Mouse (Mus musculus) liver, embryonic 12.5 days (tissue): ENCODE measurements at regions not wholly inside any gene's neighbourhood (a gene's known extent, or its start where the extent isn't known, plus 50 kb on each side); places are given as distances from the start of the nearest gene placed in this dataset.

Source experiments
- ATAC-seq: fragments of 200-750 bp; cut with Nextera tagmentation; 2 replicates; pipeline ENCODE4 v1.8.0; 2017; ENCODE audit warnings: moderate number of reproducible peaks, mild to moderate bottlenecking, moderate library complexity
- H3K27ac ChIP-seq: fragments of 300-500 bp; sonication (generic); 2 replicates; pipeline ENCODE4 v1.5.1; 2016; ENCODE audit warnings: mild to moderate bottlenecking
- H3K27me3 ChIP-seq: fragments of 300-500 bp; sonication (generic); replicated peaks from 2 replicates; pipeline ENCODE4 v1.6.1; 2016; ENCODE audit warnings: mild to moderate bottlenecking, moderate library complexity
- H3K36me3 ChIP-seq: fragments of 300-500 bp; sonication (generic); 2 replicates; pipeline ENCODE4 v1.6.1; 2016; ENCODE audit warnings: mild to moderate bottlenecking, moderate library complexity
- H3K4me1 ChIP-seq: fragments of 300-500 bp; sonication (generic); 2 replicates; pipeline ENCODE4 v1.6.1; 2016
- H3K4me2 ChIP-seq: fragments of 300-500 bp; sonication (generic); 2 replicates; pipeline ENCODE4 v1.6.1; 2016; ENCODE audit warnings: mild to moderate bottlenecking, moderate library complexity
- H3K4me3 ChIP-seq: fragments of 300-500 bp; sonication (generic); 2 replicates; pipeline ENCODE4 v1.5.1; 2016; ENCODE audit warnings: mild to moderate bottlenecking, moderate library complexity
- H3K9ac ChIP-seq: fragments of 300-500 bp; sonication (generic); 2 replicates; pipeline ENCODE4 v1.6.1; 2016; ENCODE audit warnings: mild to moderate bottlenecking, moderate library complexity
- H3K9me3 ChIP-seq: fragments of 300-500 bp; sonication (generic); replicated peaks from 2 replicates; pipeline ENCODE4 v1.6.1; 2016; ENCODE audit warnings: mild to moderate bottlenecking, moderate library complexity
- WGBS: fragments of 180-500 bp; shearing (Covaris S2); methylation state at CpG from one replicate; pipeline ENCODE4 v1.1.7; 2016; ENCODE audit not compliant: insufficient replicate concordance; 5-methylcytosine and 5-hydroxymethylcytosine counted together

DNA sequence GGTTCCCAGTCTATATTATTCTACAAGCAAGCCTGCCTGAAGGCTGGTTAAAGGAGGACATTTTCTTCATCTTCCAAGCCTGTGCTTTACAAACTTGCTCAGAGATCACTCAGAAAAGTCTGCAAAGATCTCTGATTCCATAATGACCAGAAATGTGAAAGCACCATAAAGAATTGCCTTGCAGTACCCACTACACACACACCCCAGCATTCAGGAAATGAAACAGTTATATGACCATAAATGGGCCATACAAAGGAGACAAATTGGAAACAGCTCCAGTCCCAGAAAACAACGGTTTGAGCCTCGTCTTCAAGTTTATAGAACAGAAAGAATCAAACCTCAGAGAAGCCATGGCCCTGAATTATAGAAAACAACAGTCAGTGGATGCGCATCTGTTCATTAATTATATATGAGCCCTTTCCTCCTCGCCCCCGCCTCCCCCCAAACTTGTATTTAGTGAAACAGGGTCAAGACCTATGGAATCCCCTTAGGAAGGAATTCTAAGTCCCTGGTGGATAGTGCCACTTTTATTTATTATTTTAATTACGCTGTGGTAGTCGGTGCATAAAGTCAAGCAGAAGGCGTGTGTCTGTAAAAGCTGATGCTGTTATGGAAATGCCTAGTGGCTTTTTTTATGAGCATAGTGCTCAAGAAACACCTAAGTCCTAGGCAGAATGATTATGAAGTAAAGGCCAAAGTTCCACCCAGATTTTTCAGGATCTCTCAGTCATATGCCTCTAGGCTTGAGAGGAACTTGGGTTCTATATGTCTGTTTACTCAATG is 266.6 kb upstream of the Ldb2 start:
- H3K9me3 ChIP-seq, result no peaks in the 10 kb centered on the region
- no peak overlapping the region for H3K4me2 ChIP-seq
- no peak overlapping the region for H3K4me3 ChIP-seq
- H3K9ac ChIP-seq, result no peak overlapping the region
- H3K36me3 ChIP-seq, result no peaks in the 10 kb centered on the region
- H3K27ac ChIP-seq, result no peak overlapping the region
- 72% methylated on average over 8 of the region's 8 CpGs for WGBS
- no peaks in the 10 kb centered on the region for H3K27me3 ChIP-seq
- ATAC-seq, result no peak
- H3K4me1 ChIP-seq, result no peaks in the 10 kb centered on the region

DNA sequence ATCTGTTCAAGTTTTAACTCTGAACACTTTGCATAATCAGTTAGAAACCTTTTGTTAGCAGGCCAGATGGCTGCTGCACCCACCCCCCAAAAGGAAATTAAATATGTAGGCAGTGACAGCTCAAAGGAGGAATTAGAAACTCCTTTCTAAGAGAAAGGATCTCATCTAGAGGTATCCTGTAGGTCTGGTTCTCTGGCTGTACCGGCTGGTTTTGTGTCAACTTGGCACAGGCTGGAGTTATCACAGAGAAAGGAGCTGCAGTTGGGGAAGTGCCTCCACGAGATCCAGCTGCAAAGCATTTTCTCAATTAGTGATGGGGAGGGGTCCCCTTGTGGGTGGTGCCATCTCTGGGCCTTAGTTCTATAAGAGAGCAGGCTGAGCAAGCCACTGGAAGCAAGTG is 263.1 kb upstream of the Ldb2 start:
- Histone ChIP-seq H3K27me3 (no peaks in the 10 kb centered on the region), H3K27ac (no peak overlapping the region), H3K4me1 (no peaks in the 10 kb centered on the region), H3K9ac (no peak overlapping the region), H3K4me3 (no peak overlapping the region), H3K9me3 (no peaks in the 10 kb centered on the region), H3K4me2 (no peak overlapping the region), H3K36me3 (no peaks in the 10 kb centered on the region)
- 42% methylated on average over 2 of the region's 2 CpGs for WGBS
- no peak for ATAC-seq

DNA sequence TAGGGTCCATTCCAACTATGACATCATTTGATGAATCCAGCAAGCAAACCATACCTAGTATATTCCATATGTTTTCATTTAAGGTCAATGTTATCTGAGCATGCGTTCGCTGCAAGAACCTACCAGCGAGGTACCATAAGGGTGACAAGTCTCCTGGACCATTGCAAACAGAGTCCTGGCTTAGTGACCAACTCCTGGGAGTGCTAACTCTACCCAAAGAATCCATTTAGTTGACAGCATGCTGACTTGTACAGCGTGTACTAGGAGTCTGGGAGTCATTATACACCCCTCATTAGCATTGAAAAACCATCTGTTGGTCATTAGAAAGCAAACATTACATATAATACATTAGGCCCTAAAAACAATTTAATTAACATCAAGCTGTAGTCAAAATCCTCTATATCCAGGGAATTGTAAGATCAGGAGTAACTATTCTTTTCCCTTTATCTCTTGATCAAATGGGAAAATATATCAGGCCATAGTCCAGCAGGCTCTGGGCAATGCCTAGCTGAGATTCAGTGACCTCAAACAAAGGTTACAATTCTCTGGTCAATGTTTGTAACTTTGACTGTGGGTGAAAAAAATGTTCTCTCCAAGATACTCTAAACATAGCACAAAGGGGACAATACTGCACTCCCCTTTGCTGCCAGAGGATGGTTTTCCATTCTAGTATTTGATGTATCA is 255.9 kb upstream of the Ldb2 start:
- Histone ChIP-seq H3K4me2 (no peak overlapping the region), H3K4me3 (no peak overlapping the region), H3K9me3 (no peaks in the 10 kb centered on the region), H3K27ac (no peak overlapping the region), H3K9ac (no peak overlapping the region), H3K36me3 (no peaks in the 10 kb centered on the region), H3K27me3 (no peaks in the 10 kb centered on the region), H3K4me1 (no peaks in the 10 kb centered on the region)
- WGBS, result 60% methylated on average over 4 of the region's 4 CpGs
- ATAC-seq, result no peak

DNA sequence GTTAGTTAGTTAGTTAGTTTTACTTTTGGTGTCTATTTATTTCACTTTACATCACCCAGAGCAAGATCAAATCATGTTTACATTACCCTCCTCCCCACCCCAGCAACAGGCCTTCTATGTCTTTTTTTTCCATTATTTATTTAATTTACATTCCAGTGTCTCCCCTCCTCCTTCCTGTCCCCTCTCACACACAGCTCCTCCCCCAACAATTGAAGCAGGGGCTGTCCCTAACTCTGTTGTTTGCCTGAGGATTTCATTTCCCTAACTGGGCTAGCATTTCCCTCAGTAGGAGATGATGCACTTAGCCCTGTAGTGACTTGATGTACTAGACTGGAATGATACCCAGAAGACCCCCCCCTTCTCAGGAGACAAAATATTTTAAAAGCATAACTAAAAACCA is 249.9 kb upstream of the Ldb2 start:
- no peaks in the 10 kb centered on the region for H3K9me3 ChIP-seq
- ATAC-seq, result no peak
- H3K9ac ChIP-seq, result no peak overlapping the region
- no peak overlapping the region for H3K4me2 ChIP-seq
- no peak overlapping the region for H3K4me3 ChIP-seq
- H3K36me3 ChIP-seq, result no peaks in the 10 kb centered on the region
- H3K27ac ChIP-seq, result no peak overlapping the region
- no peaks in the 10 kb centered on the region for H3K4me1 ChIP-seq
- no peaks in the 10 kb centered on the region for H3K27me3 ChIP-seq

DNA sequence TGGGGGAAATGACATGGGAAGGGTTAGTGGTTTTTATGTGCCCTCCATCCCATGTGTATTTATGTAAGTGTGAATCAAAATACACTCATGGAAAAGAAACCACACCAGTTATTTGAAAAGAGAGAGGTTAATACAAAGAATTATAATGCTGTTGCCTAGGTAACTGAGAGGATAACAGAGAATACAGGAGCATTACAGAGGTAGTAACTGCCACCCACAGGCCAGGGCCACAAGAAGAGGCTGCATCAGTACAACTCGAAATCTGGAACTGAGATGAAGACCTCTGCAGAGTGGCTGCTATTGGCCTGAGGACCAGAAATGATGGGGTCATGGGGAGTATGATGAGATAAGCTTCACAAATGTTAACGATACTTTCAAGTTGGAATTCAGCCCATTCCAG is 243.4 kb upstream of the Ldb2 start:
- H3K4me1 ChIP-seq, result no peaks in the 10 kb centered on the region
- H3K27me3 ChIP-seq, result no peaks in the 10 kb centered on the region
- H3K4me2 ChIP-seq, result no peak overlapping the region
- no peak overlapping the region for H3K4me3 ChIP-seq
- no peaks in the 10 kb centered on the region for H3K36me3 ChIP-seq
- no peak for ATAC-seq
- H3K9me3 ChIP-seq, result no peaks in the 10 kb centered on the region
- no peak overlapping the region for H3K27ac ChIP-seq
- H3K9ac ChIP-seq, result no peak overlapping the region
- 61% methylated on average over 2 of the region's 2 CpGs for WGBS

DNA sequence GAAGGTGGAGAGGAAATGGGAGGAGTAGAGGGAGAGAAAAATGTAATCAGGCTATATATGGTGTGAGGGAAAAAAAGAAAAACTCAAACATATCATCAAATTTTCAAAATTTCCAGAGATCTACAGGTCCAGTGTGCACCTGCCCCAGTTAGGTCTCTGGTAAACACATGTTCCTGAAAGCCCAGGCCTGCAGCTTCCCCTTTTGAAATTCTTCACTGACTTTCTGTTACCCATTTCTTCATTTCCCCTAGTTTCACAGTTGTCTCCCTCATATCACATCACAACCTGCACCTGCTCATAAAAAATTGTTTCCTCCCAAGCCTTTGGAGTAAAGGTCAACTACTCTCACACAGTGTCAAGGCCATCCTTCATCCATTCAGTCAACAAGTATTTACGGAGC is 236.9 kb upstream of the Ldb2 start:
- Histone ChIP-seq H3K9me3 (no peaks in the 10 kb centered on the region), H3K36me3 (no peaks in the 10 kb centered on the region), H3K27ac (no peak overlapping the region), H3K4me3 (no peak overlapping the region), H3K27me3 (no peaks in the 10 kb centered on the region), H3K4me1 (no peaks in the 10 kb centered on the region), H3K4me2 (no peak overlapping the region), H3K9ac (no peak overlapping the region)
- 68% methylated on average over 1 of the region's 1 CpGs for WGBS
- ATAC-seq, result no peak

DNA sequence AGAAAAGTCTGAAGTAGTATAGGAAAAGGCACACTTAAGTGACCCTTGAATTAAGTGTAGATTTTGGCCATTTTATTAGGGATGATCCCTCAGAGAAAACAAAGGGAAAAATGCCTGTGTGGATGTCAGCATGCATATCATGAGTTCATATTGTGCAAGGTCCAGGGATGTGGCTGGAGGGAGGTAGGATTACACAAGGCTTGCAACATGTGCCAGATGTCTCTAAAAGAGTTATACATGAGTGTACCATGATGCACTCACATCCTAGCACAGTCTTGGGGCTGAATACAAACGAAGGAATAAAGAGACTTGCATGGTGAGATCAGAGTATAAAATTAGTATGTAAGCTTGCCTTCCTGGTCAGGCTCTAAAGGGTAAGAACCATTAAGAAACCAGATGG is 233.7 kb upstream of the Ldb2 start:
- Histone ChIP-seq H3K4me1 (no peaks in the 10 kb centered on the region), H3K9ac (no peak overlapping the region), H3K27ac (no peak overlapping the region), H3K9me3 (no peaks in the 10 kb centered on the region), H3K27me3 (no peaks in the 10 kb centered on the region), H3K4me3 (no peak overlapping the region), H3K4me2 (no peak overlapping the region), H3K36me3 (no peaks in the 10 kb centered on the region)
- 36% methylated on average over 1 of the region's 1 CpGs for WGBS
- no peak for ATAC-seq

DNA sequence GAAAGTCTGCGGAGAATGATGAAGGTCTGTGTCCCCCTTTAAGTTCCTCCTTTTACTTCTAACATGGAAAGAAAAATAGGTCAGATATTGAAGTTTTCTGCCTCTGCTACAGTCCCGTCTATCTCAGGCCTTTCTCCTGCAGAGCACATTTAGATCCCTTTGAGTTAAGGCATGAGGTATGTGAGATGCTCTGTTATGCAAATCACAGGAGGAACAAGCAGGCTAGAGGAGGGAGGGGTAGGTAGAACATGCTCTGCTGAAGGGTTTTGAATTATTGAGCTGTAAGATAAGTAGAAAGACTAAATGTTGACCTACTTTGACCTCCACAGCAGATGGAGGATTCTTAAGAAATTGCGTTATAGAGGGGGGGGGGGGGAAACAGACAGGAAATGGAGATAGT is 228.4 kb upstream of the Ldb2 start:
- WGBS, result 34% methylated on average over 3 of the region's 3 CpGs
- H3K9me3 ChIP-seq, result no peaks in the 10 kb centered on the region
- no peaks in the 10 kb centered on the region for H3K36me3 ChIP-seq
- no peak overlapping the region for H3K4me3 ChIP-seq
- no peaks in the 10 kb centered on the region for H3K4me1 ChIP-seq
- H3K9ac ChIP-seq, result no peak overlapping the region
- H3K27ac ChIP-seq, result no peak overlapping the region
- H3K27me3 ChIP-seq, result no peaks in the 10 kb centered on the region
- ATAC-seq, result no peak
- H3K4me2 ChIP-seq, result no peak overlapping the region

DNA sequence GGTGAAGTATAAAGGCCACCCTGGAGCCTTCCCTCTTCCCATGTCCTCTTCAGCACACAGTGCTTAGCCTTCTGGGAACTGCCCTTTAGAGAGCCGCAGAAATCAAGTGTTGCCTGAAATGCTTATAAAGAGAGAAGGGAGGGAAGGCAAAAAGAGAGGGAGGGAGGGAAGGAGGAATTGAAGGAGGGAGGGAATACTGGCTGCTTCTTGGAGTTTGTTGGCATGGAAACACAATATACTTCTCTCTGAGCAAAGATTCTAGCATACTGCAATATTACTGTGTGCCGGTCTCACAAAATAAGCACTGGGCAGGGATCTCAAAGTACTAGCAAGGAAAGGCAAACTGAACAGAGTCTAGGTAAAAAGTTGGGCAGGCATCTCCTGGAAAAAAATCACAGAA is 225.9 kb upstream of the Ldb2 start:
- Histone ChIP-seq H3K9me3 (no peaks in the 10 kb centered on the region), H3K9ac (no peak overlapping the region), H3K36me3 (no peaks in the 10 kb centered on the region), H3K4me2 (no peak overlapping the region), H3K27ac (no peak overlapping the region), H3K27me3 (no peaks in the 10 kb centered on the region), H3K4me1 (no peaks in the 10 kb centered on the region), H3K4me3 (no peak overlapping the region)
- 85% methylated on average over 2 of the region's 2 CpGs for WGBS
- ATAC-seq, result no peak

DNA sequence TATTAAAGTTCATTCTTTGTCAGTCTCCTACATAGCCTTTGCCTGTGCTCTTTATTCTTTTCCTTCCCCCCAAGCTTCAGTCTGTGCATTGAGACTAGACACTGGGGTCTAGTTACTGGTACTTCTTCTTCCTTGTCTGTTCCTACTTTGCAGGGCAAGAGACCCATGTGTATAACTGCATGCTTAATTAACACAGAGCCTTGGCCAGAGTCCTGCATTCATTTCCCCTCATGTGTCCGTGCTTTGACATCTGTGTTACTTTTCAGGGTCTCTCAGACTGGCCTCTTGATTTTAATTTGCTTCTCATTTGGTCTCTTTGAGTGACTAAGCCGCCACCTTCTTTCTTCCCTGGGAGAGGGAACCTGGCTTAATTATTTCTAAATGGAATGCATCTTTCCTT is 208.4 kb upstream of the Ldb2 start:
- H3K4me2 ChIP-seq, result no peak overlapping the region
- H3K4me1 ChIP-seq, result no peaks in the 10 kb centered on the region
- H3K9ac ChIP-seq, result no peak overlapping the region
- H3K27me3 ChIP-seq, result no peaks in the 10 kb centered on the region
- no peak overlapping the region for H3K4me3 ChIP-seq
- WGBS, result 53% methylated on average over 2 of the region's 2 CpGs
- H3K36me3 ChIP-seq, result no peaks in the 10 kb centered on the region
- H3K27ac ChIP-seq, result no peak overlapping the region
- no peak for ATAC-seq
- no peaks in the 10 kb centered on the region for H3K9me3 ChIP-seq

DNA sequence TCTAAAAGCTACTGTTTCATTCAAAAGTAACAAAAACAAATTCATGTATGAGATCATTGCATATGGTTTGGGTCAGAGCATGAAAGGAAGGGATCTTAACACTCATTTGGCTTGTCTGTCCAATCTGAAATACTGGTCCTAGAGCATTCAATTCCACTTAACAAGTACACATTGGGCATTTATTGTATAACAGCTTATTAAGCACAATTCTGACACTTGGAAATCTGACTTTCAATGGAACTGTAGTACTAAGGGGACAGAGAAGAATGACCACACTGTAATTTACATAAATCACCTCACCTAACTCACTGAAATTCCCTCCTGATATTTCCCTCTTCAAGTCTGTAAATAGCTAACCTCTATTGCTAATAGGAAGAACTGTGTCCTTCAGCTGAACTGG is 201.5 kb upstream of the Ldb2 start:
- Histone ChIP-seq H3K4me2 (no peak overlapping the region), H3K27me3 (no peaks in the 10 kb centered on the region), H3K4me1 (no peaks in the 10 kb centered on the region), H3K4me3 (no peak overlapping the region), H3K9ac (no peak overlapping the region), H3K36me3 (no peaks in the 10 kb centered on the region), H3K27ac (no peak overlapping the region), H3K9me3 (no peaks in the 10 kb centered on the region)
- no peak for ATAC-seq

DNA sequence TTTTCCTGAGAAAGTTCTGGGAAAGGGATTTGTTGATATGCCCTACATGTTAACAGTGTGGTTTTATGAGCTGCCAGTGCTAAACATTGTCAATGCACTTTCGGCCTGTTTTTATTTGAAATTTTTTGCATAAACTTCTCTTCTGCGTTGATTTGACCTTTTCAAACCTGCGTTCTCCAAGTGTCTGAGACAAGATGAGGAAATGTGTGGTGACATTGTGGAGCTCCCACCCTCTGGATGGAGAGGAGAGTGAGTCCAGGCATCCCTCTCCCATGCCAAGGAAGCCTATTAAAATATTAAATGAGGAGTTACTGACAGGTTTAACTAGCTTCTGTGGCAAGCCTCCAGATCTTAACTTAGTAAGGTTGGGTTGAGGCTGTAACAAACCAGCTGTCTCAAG is 199.6 kb upstream of the Ldb2 start:
- no peak for ATAC-seq
- Histone ChIP-seq H3K9me3 (no peaks in the 10 kb centered on the region), H3K4me1 (no peaks in the 10 kb centered on the region), H3K36me3 (no peaks in the 10 kb centered on the region), H3K9ac (no peak overlapping the region), H3K27me3 (no peaks in the 10 kb centered on the region), H3K27ac (no peak overlapping the region), H3K4me3 (no peak overlapping the region), H3K4me2 (no peak overlapping the region)
- 62% methylated on average over 3 of the region's 3 CpGs for WGBS
